Mouse (Mus musculus) hindbrain, embryonic 11.5 days (tissue): ENCODE measurements around the gene Irx3. TPM values are rescaled to one million over a fixed set of nuclear protein-coding genes. Genes with fewer than 3 reads are reported as not detected.

Experiments
- ATAC-seq: fragments of 200-750 bp; cut with Nextera tagmentation; 2 replicates; pipeline ENCODE4 v1.8.0; 2017; ENCODE audit warnings: mild to moderate bottlenecking, moderate TSS enrichment, moderate library complexity; ENCODE audit not compliant: low FRiP score
- DNase-seq: peaks from one replicate; pipeline ENCODE4 v3.0.0-alpha.2; 2015; ENCODE audit warnings: low spot score
- H3K27ac ChIP-seq: fragments of 300-500 bp; sonication (generic); 2 replicates; pipeline ENCODE4 v1.5.1; 2014; ENCODE audit warnings: mild to moderate bottlenecking, low read depth, low read length
- H3K27me3 ChIP-seq: fragments of 300-500 bp; sonication (generic); 2 replicates; pipeline ENCODE4 v1.6.1; 2014; ENCODE audit warnings: mild to moderate bottlenecking, low read length, moderate library complexity, mixed read lengths; ENCODE audit not compliant: control insufficient read depth, insufficient read depth
- H3K36me3 ChIP-seq: fragments of 300-500 bp; sonication (generic); 2 replicates; pipeline ENCODE4 v1.6.1; 2014; ENCODE audit warnings: mild to moderate bottlenecking, low read length, moderate library complexity, mixed read lengths; ENCODE audit not compliant: control insufficient read depth, insufficient read depth
- H3K4me1 ChIP-seq: fragments of 300-500 bp; sonication (generic); replicated peaks from 2 replicates; pipeline ENCODE4 v1.6.1; 2014; ENCODE audit warnings: low read length, mixed read lengths; ENCODE audit not compliant: control insufficient read depth, insufficient read depth
- H3K4me2 ChIP-seq: fragments of 300-500 bp; sonication (generic); replicated peaks from 2 replicates; pipeline ENCODE4 v1.6.1; 2014; ENCODE audit warnings: mild to moderate bottlenecking, low read depth, low read length
- H3K4me3 ChIP-seq: fragments of 300-500 bp; sonication (generic); 2 replicates; pipeline ENCODE4 v1.5.1; 2014; ENCODE audit warnings: low read depth, low read length
- H3K9ac ChIP-seq: fragments of 300-500 bp; sonication (generic); 2 replicates; pipeline ENCODE4 v1.6.1; 2014; ENCODE audit warnings: low read depth, low read length
- H3K9me3 ChIP-seq: fragments of 300-500 bp; sonication (generic); 2 replicates; pipeline ENCODE4 v1.6.1; 2016; ENCODE audit warnings: low read length; ENCODE audit not compliant: control insufficient read depth
- WGBS: fragments of 180-500 bp; shearing (Covaris S2); extraction: QIAGEN DNeasy Blood & Tissue Kit; methylation state at CpG from one replicate; pipeline ENCODE4 v1.1.7; 2014; 5-methylcytosine and 5-hydroxymethylcytosine counted together
- polyA plus RNA-seq: library from polyadenylated mRNA; unstranded; fragments of >200 nt; fragmentation: Nextera tagmentation; extraction: Ambion mirVana; gene quantifications from 2 replicates; pipeline ENCODE4 v1.2.1, GENCODE M21; 2014

Gene Irx3
- polyA plus RNA-seq, 1 experiment from 2014 or later: 28.1 TPM

DNA sequence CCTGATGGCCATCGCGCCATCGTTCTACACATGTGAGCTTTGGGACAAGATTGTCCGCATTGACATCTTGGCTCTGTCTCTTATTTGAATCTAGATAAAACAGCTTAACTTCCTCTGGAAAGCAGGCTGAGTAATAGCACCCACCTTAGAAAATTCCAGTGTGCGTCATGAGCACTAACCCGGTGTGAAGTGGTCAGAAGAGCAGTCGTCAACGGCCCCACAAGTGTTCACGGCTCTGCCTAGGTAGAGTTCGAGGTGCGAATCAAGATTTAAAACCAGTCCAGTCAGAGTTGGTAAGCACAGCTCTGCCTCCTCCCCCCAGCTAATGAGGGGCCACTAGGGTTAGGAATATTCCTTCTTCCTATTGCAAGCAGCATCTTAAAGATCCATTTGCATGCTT is 21.5 kb upstream of the Irx3 start:
- Histone ChIP-seq H3K27ac (no peak overlapping the region), H3K4me3 (no peak overlapping the region), H3K4me2 (no peak overlapping the region), H3K9ac (no peak overlapping the region), H3K36me3 (no peaks in the 10 kb centered on the region), H3K27me3 (no peaks in the 10 kb centered on the region), H3K4me1 (no peaks in the 10 kb centered on the region), H3K9me3 (no peaks in the 10 kb centered on the region)
- 93% methylated on average over 11 of the region's 11 CpGs for WGBS
- ATAC-seq (no peak), DNase-seq (no peak)

DNA sequence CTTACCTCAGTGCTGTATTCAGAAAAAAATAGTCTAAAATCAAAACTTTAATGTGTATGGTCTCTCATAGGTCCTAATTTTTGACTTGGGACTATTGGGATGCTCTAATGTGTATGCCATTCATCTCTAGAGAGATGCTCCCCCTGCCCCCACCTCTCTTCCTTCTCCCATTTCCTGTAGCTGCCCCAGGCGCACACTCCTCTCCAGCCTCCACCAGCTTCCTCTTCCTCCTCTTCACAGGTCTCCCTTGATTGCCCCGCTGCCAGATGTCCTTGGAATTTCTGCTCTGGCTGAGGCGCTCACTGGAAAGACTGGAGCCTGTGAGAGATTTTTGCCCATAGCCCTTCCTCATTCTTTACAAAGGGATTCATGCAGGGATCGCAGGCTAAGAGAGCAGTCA is 20.9 kb upstream of the Irx3 start:
- DNase-seq: no peak
- Histone ChIP-seq H3K27me3 (no peaks in the 10 kb centered on the region), H3K9ac (no peak overlapping the region)

GRCm38 (mm10) chr8:91821976-91822375 is 20.1 kb upstream of the Irx3 start:
- Histone ChIP-seq H3K4me2 (no peak overlapping the region), H3K27ac (no peak overlapping the region), H3K9me3 (no peaks in the 10 kb centered on the region), H3K9ac (no peak overlapping the region), H3K4me3 (no peak overlapping the region), H3K36me3 (no peaks in the 10 kb centered on the region), H3K27me3 (no peaks in the 10 kb centered on the region), H3K4me1 (no peaks in the 10 kb centered on the region)
- no peak for ATAC-seq
- WGBS: 32% methylated on average over 4 of the region's 4 CpGs
- peak; percentile 21 for DNase-seq

More for the DNA sequence above, 20.9 kb upstream of the Irx3 start:
- Histone ChIP-seq H3K4me2 (no peak overlapping the region), H3K9me3 (no peaks in the 10 kb centered on the region), H3K4me1 (no peaks in the 10 kb centered on the region), H3K4me3 (no peak overlapping the region), H3K36me3 (no peaks in the 10 kb centered on the region), H3K27ac (no peak overlapping the region)
- no peak for ATAC-seq
- 59% methylated on average over 4 of the region's 4 CpGs for WGBS

GRCm38 (mm10) chr8:91819778-91820177 is 17.9 kb upstream of the Irx3 start:
- no peaks in the 10 kb centered on the region for H3K27me3 ChIP-seq
- DNase-seq (no peak), ATAC-seq (no peak)
- H3K4me1 ChIP-seq: no peaks in the 10 kb centered on the region
- no peak overlapping the region for H3K4me3 ChIP-seq
- H3K9me3 ChIP-seq: no peaks in the 10 kb centered on the region
- no peak overlapping the region for H3K27ac ChIP-seq
- no peaks in the 10 kb centered on the region for H3K36me3 ChIP-seq
- H3K9ac ChIP-seq: no peak overlapping the region
- 71% methylated on average over 4 of the region's 4 CpGs for WGBS
- H3K4me2 ChIP-seq: no peak overlapping the region

DNA sequence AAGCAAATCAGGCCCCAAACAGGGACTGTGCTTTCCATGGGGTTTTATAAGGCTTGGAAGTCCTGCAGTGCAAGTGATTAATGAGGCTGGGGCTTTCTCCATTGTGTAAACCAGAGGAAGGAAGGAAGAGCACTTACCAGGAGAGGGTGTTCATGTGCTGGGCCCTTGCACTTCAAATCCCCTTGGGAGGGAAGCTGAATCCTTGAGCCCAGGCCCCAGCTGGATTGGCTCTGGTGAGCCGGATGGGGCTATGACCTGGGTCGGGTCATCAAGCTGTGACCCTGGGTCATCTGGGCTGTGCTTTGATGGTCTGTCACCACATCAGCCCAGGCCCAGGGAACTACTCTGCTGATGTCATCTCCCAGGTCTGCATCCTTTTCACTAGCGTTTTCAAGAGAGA is 16.9 kb upstream of the Irx3 start:
- no peak for DNase-seq
- Histone ChIP-seq H3K27me3 (no peaks in the 10 kb centered on the region), H3K9me3 (no peaks in the 10 kb centered on the region)

DNA sequence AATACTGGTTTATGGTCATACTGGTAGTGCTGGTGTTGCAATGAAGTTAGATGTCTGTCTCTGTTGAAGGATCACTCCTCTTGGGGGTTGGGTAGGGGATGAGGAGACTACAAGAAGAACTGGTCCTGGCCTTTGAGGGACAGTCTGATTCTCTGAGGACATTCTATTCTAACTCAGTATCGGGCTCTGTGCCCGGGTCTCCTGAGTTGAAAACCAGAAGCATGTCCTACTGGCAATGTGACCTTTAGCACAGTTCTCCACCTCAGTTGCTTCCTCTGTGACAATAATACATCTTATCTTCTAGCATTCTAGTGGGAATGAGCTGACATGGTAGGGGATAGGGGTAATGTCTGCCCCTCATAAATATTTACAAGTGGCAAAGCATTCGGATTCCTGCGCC is 12.2 kb upstream of the Irx3 start:
- Histone ChIP-seq H3K27me3 (no peaks in the 10 kb centered on the region), H3K4me2 (no peak overlapping the region), H3K4me3 (no peak overlapping the region), H3K27ac (no peak overlapping the region), H3K36me3 (no peaks in the 10 kb centered on the region), H3K9ac (no peak overlapping the region), H3K4me1 (no peaks in the 10 kb centered on the region), H3K9me3 (no peaks in the 10 kb centered on the region)
- ATAC-seq (no peak), DNase-seq (no peak)
- 94% methylated on average over 4 of the region's 4 CpGs for WGBS

More for the DNA sequence above, 16.9 kb upstream of the Irx3 start:
- Histone ChIP-seq H3K4me2 (no peak overlapping the region), H3K27ac (no peak overlapping the region), H3K4me3 (no peak overlapping the region), H3K4me1 (no peaks in the 10 kb centered on the region), H3K9ac (no peak overlapping the region), H3K36me3 (no peaks in the 10 kb centered on the region)
- WGBS: 13% methylated on average over 3 of the region's 3 CpGs
- ATAC-seq: no peak

DNA sequence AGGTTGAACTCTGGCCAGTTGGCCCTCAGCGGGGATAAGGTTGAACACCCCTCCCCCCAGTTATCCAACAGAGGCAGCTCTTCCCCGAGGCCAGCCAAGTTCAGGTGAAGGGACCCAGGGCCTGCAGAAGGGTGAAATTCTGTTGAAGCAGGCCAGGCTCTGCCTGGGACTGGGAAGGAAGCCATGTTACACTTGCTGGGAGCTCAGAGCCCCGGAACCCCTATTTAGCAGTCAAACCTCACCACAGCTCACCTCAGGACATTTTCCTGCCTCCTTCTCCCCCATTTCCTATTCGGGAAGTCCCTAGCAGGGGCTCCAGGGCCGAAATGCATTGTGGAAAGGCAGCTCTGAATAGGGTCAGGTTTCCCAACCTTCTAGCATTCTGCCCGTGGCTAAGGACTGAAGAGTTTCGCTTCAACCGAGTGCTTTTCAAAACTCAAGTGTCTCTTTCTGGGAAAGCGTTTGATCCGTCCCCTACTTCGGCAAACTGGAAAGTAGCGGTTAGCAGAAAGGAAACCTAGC is 4.9 kb upstream of the Irx3 start:
- H3K36me3 ChIP-seq: no peaks in the 10 kb centered on the region
- peak overlapping the region; percentile 26 for H3K4me3 ChIP-seq
- ATAC-seq (no peak), DNase-seq (peak; percentile 58)
- H3K4me2 ChIP-seq: peak overlapping the region; percentile 84
- H3K27ac ChIP-seq: peak overlapping the region; percentile 80
- peak overlapping the region; percentile 21; the same call in 1 of the 2 replicates for H3K9ac ChIP-seq
- H3K4me1 ChIP-seq: peaks cover 12% of the 10 kb centered on the region
- 7% methylated on average over 12 of the region's 12 CpGs for WGBS
- H3K27me3 ChIP-seq: peaks cover 11% of the 10 kb centered on the region; the same call in 1 of the 2 replicates
- H3K9me3 ChIP-seq: no peaks in the 10 kb centered on the region

DNA sequence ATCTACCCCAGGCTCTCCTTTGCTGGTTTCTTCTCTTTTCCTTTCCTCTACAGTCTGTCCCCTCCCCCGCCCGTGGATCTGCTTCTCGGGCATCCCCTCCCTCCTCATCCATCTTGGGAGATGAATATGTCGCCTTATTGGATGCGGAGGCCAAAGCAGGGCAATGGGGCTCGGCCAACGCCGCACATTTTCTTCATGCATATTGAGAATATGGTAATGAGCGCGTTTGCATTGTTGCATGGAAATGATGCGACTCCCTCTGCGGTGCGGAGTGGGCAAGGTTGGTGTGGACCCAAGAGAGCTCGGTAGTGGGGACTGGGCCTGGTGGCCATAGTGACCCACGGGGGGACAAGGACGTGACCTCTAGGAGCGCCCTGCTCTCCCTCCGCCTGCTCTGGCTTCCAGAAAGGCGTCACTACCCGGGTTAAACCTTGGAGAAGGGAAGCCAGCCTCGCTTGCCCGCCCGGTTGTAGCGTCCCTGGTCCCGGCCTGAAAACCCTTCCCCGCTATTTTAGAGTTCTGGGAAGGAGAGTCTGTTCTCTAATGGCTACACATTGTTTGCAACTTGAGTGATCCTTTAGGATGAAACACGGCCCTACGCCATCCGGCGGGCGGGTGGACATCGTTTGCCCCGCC is 4.3 kb upstream of the Irx3 start:
- Histone ChIP-seq H3K4me3 (peak overlapping the region; percentile 26), H3K36me3 (no peaks in the 10 kb centered on the region), H3K9ac (peak overlapping the region; percentile 21; the same call in 1 of the 2 replicates), H3K27ac (peak overlapping the region; percentile 80), H3K27me3 (peaks cover 11% of the 10 kb centered on the region; the same call in 1 of the 2 replicates), H3K4me1 (peaks cover 12% of the 10 kb centered on the region), H3K4me2 (peak overlapping the region; percentile 84), H3K9me3 (no peaks in the 10 kb centered on the region)
- WGBS: 1% methylated on average over 33 of the region's 33 CpGs
- DNase-seq (peak; percentile 74), ATAC-seq (peak; percentile 8; the same call in 1 of the 2 replicates)

DNA sequence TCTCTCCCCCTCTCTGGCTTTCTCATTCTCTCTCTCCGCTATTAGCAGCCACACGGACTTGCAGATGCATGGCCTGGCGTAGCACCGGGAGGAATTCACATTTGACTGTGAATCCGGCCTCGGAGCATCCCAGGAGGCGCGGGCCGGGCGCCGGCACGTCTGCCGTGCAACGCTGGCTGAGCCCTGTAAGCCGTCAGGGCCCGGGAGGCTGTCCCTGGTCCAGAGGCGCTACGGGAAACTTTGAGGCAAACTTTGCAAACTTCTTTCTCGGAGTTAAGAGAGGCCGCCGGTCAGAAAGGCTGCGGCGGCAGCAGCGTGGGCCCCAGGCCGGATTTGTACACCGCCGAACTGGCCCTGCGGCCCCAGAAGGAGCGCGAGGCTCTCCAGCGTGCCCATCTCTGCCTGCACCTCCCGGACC is 3.4 kb upstream of the Irx3 start:
- peak; percentile 73 for DNase-seq
- H3K4me1 ChIP-seq: peaks cover 12% of the 10 kb centered on the region
- no peak for ATAC-seq
- under 1% methylated on average over 32 of the region's 32 CpGs for WGBS
- H3K9ac ChIP-seq: peak overlapping the region; percentile 77
- H3K9me3 ChIP-seq: no peaks in the 10 kb centered on the region
- H3K4me2 ChIP-seq: peak overlapping the region; percentile 84
- H3K36me3 ChIP-seq: no peaks in the 10 kb centered on the region
- H3K27ac ChIP-seq: peak overlapping the region; percentile 80
- H3K4me3 ChIP-seq: peak overlapping the region; percentile 26
- peaks cover 11% of the 10 kb centered on the region; the same call in 1 of the 2 replicates for H3K27me3 ChIP-seq
